Mouse (Mus musculus) kidney, embryonic 16.5 days (tissue): ENCODE measurements at regions not wholly inside any gene's neighbourhood (a gene's known extent, or its start where the extent isn't known, plus 50 kb on each side); places are given as distances from the start of the nearest gene placed in this dataset.

Source experiments
- ATAC-seq: fragments of 200-750 bp; cut with Nextera tagmentation; 2 replicates; pipeline ENCODE4 v1.8.0; 2017; ENCODE audit warnings: moderate TSS enrichment; ENCODE audit not compliant: low FRiP score, low TSS enrichment
- H3K27ac ChIP-seq: fragments of 300-500 bp; sonication (generic); 2 replicates; pipeline ENCODE4 v1.5.1; 2014; ENCODE audit warnings: low read length
- H3K27me3 ChIP-seq: fragments of 300-500 bp; sonication (generic); 2 replicates; pipeline ENCODE4 v1.6.1; 2014; ENCODE audit warnings: low read length, control low read depth, mixed read lengths; ENCODE audit not compliant: insufficient read depth
- H3K36me3 ChIP-seq: fragments of 300-500 bp; sonication (generic); 2 replicates; pipeline ENCODE4 v1.6.1; 2014; ENCODE audit warnings: low read length, control low read depth, mixed read lengths; ENCODE audit not compliant: insufficient read depth
- H3K4me1 ChIP-seq: fragments of 300-500 bp; sonication (generic); 2 replicates; pipeline ENCODE4 v1.6.1; 2014; ENCODE audit warnings: low read length, control low read depth, mixed read lengths; ENCODE audit not compliant: insufficient read depth
- H3K4me2 ChIP-seq: fragments of 300-500 bp; sonication (generic); replicated peaks from 2 replicates; pipeline ENCODE4 v1.6.1; 2014; ENCODE audit warnings: low read depth, low read length
- H3K4me3 ChIP-seq: fragments of 300-500 bp; sonication (generic); 2 replicates; pipeline ENCODE4 v1.5.1; 2014; ENCODE audit warnings: mild to moderate bottlenecking, low read length
- H3K9ac ChIP-seq: fragments of 300-500 bp; sonication (generic); replicated peaks from 2 replicates; pipeline ENCODE4 v1.6.1; 2014; ENCODE audit warnings: low read length
- H3K9me3 ChIP-seq: fragments of 300-500 bp; sonication (generic); 2 replicates; pipeline ENCODE4 v1.6.1; 2016; ENCODE audit warnings: low read length, control low read depth
- WGBS: fragments of 180-500 bp; shearing (Covaris S2); extraction: QIAGEN DNeasy Blood & Tissue Kit; methylation state at CpG from one replicate; pipeline ENCODE4 v1.1.7; 2014; 5-methylcytosine and 5-hydroxymethylcytosine counted together

DNA sequence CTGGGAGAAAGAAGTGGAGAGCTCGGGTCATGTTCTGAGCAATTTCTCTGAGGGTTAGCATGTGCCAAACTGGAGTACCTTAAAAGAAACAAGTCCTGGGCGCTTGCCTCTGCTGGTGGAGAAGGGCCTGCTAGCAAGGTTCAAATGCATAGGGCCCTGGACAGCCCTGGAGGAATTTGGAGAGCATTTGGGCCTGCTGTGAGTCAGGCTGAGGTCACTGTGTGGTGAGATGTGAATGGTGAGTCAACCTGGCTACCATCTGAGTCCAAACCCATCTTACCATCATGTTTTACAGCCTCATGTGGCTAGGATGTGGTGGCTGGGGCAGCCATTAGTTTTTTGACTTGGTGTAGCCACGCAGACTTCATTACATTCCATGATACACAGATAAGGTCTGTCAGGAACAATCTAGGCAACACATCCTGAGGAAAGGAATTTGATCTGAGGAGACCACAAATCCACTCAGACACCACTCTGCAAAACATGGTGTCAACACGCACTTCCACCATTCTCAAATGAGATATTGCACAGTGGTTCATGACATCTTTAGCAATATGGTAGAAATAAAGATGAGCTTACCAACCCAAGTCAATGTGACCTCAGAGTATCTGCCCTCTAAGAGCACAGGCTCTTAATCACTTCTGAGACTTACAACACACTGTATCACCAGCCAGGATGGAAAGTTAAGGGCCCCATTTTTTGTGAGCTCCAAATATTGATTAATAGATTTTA is 83.1 kb downstream of the Thbs2 start:
- no peaks in the 10 kb centered on the region for H3K36me3 ChIP-seq
- no peak overlapping the region for H3K27ac ChIP-seq
- no peak for ATAC-seq
- no peaks in the 10 kb centered on the region for H3K9me3 ChIP-seq
- H3K9ac ChIP-seq = no peak overlapping the region
- no peak overlapping the region for H3K4me3 ChIP-seq
- WGBS = 80% methylated on average over 4 of the region's 4 CpGs
- no peak overlapping the region for H3K4me2 ChIP-seq
- no peaks in the 10 kb centered on the region for H3K4me1 ChIP-seq
- H3K27me3 ChIP-seq = no peaks in the 10 kb centered on the region

DNA sequence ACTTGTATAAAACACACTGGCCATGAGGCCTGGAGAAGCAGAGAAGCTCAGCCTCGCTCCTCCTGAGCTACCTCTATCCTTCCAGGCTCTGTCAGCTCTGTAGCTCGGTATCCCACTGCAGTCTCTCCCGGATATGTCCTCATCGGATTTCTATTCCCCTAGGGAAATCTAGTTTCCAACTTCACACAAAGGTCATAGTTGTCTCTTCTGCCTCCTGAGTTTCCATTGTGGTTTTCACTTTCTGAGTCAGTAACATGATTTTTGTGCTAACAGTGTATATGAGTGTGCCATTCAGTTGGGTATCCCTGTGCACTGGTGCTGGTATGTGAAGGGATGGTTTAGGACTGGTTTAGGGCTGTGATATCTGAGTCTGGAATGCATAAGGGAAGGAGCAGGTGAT is 85.2 kb downstream of the Thbs2 start:
- Histone ChIP-seq H3K27ac (no peak overlapping the region), H3K9me3 (no peaks in the 10 kb centered on the region), H3K4me2 (no peak overlapping the region), H3K9ac (no peak overlapping the region), H3K4me3 (no peak overlapping the region), H3K27me3 (no peaks in the 10 kb centered on the region), H3K4me1 (no peaks in the 10 kb centered on the region), H3K36me3 (no peaks in the 10 kb centered on the region)
- ATAC-seq = no peak
- 79% methylated on average over 4 of the region's 4 CpGs for WGBS

DNA sequence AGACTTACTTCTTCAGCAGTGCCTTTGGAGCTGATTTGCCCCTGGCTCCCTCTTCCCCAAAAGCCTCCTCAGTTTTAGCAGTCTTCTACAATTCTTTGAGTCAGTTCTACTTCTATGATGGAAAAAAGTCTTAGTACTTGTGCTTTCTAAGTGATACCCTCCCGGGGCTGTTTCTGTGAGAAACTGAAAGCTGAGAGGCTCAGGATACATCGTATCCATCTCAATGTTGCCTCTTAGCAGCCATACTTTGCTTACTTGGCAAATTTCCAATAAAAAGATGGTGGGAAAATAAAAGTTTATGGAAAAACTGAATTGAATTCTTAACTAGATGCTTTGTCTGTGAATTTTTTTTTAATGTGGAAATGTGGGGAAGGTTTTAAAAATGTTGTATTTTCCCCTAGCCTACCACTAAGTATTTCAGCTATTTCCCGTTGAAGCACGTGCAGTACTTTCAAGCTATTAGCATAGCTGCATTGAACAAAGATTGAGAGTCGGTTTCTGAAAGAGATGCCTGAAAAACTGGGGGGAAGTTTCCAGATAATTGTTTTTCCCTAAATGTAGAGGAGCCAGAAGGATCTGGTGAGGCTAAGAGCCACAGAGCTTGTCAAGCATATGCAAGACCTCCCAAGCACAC is 87.6 kb downstream of the Thbs2 start:
- H3K9ac ChIP-seq = no peak overlapping the region
- no peaks in the 10 kb centered on the region for H3K4me1 ChIP-seq
- whole genome bisulfite sequencing = 85% methylated on average over 5 of the region's 5 CpGs
- H3K27me3 ChIP-seq = no peaks in the 10 kb centered on the region
- ATAC-seq = no peak
- H3K27ac ChIP-seq = no peak overlapping the region
- H3K4me3 ChIP-seq = no peak overlapping the region
- H3K4me2 ChIP-seq = no peak overlapping the region
- H3K36me3 ChIP-seq = no peaks in the 10 kb centered on the region
- H3K9me3 ChIP-seq = no peaks in the 10 kb centered on the region

DNA sequence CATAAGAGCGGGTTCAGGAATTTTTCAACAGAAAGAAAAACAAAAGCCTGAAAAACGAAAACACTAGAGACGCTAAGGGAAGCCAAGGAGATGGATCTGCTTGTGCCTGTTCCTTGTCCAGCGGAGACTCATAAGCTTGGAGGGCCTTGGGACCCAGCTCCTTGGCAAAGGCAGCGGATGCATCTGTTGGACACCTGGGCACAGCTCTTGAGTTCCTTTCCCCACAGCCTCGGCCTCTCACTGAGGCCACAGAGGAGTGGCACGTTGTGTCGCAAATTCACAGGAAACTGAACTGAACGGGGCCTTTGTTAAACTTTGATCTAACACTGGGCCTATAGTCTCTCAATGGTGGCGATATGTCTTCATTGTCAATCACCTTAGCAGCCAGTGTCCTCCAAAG is 94.4 kb downstream of the Thbs2 start:
- Histone ChIP-seq H3K4me3 (no peak overlapping the region), H3K4me2 (no peak overlapping the region), H3K27me3 (no peaks in the 10 kb centered on the region), H3K9me3 (no peaks in the 10 kb centered on the region), H3K9ac (no peak overlapping the region), H3K36me3 (no peaks in the 10 kb centered on the region), H3K4me1 (no peaks in the 10 kb centered on the region), H3K27ac (no peak overlapping the region)
- no peak for ATAC-seq
- WGBS = 71% methylated on average over 10 of the region's 10 CpGs

DNA sequence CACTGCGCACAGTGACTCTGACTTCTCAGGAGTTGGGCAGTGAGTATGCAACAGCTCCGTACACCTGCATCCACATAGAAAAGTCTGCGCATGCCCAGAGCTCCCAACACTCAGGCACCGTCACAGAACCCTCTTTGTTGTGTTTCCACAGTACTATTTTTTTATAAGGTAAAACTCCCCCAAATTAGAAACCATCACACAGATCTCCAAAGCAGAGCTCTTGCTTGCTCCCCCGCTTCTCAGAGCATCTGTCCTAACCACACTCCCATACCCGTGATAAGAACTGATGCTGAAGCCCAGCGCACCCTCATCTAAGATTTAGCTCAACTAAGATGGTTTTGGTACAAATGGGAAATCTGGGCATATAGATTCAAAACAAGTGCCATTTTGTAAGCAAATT is 97.6 kb downstream of the Thbs2 start:
- no peaks in the 10 kb centered on the region for H3K36me3 ChIP-seq
- no peaks in the 10 kb centered on the region for H3K9me3 ChIP-seq
- H3K4me1 ChIP-seq = no peaks in the 10 kb centered on the region
- no peak overlapping the region for H3K9ac ChIP-seq
- no peak overlapping the region for H3K4me2 ChIP-seq
- no peaks in the 10 kb centered on the region for H3K27me3 ChIP-seq
- WGBS = 92% methylated on average over 7 of the region's 7 CpGs
- ATAC-seq = no peak
- no peak overlapping the region for H3K4me3 ChIP-seq
- H3K27ac ChIP-seq = no peak overlapping the region

DNA sequence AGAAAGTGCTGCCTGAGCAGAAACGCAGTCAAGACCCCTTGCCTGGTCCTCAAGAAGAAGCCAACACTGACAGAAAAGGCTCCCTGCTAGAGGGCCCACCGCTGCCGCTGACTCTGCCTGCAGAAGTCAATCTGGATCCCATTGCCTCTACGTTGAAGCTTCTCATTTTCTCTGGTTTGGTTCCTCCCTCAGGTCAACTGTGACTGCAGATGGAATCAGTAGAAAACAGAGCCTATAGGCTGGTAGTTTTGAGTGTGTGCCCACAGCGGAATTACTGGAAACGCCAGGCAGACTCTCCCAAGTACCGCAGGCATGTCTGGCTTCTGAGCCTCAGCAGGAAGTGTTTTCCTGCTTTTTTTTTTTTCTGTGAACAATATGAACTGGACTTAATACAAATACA is 98.5 kb downstream of the Thbs2 start:
- Histone ChIP-seq H3K27me3 (no peaks in the 10 kb centered on the region), H3K36me3 (no peaks in the 10 kb centered on the region), H3K4me2 (no peak overlapping the region), H3K9ac (no peak overlapping the region), H3K4me3 (no peak overlapping the region), H3K9me3 (no peaks in the 10 kb centered on the region), H3K27ac (no peak overlapping the region), H3K4me1 (no peaks in the 10 kb centered on the region)
- 69% methylated on average over 7 of the region's 7 CpGs for WGBS
- no peak for ATAC-seq

DNA sequence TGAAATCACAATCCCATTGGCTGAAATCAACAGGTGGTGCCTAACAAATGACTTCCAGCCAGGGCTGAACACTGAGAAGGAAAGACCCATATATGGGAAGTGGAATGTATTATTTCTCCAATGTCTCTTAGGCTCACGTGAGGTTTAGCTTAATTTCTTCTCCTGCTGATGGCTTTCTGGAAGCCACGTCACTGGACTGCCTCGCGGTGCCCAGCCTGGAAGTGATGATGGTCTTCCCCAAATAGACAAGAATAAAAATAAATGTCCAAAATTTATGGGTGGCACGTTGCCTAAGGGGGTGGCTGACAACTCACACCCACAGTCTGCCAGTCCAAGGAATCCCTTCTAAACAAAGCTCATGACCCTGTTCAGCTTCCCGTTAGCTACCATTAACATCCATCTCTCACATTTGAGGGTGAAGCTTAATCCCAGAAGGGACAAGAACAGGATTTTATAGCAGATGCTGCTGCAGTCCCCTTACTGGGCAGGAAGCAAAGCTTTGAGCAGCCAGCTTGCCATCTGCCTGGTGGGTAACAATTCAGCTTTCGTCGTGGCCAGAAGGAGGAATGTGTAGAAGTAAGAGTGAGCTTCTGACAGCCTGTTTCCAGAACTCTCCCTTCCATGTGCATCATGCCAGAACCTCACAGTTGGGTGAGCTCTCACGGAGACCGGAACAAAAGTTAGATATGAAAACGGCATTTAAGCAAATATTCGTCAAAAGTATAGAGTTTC is 105.8 kb downstream of the Thbs2 start:
- Histone ChIP-seq H3K27me3 (no peaks in the 10 kb centered on the region), H3K4me3 (no peak overlapping the region), H3K36me3 (no peaks in the 10 kb centered on the region), H3K9ac (no peak overlapping the region), H3K27ac (no peak overlapping the region), H3K9me3 (no peaks in the 10 kb centered on the region), H3K4me1 (no peaks in the 10 kb centered on the region), H3K4me2 (no peak overlapping the region)
- no peak for ATAC-seq
- 80% methylated on average over 12 of the region's 12 CpGs for WGBS

DNA sequence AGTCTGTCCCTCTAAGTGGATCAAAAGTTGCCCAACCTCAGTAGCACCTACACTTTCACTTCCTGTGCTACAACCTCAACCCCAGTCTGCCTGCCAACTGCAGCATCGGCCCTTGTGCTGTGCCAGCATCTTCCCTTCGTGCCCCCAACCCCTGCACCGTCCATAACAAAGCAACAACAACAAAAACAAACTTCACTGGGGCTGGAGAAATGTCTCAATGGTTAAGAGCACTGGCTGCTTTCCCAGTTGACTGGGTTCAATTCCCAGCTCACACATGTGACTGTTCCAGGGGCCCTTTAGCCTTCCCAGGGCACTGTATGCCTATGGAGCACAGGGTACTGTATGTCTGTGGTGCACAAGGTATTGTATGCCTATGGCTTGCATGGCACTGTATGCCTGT is 114.4 kb downstream of the Thbs2 start:
- Histone ChIP-seq H3K27me3 (no peaks in the 10 kb centered on the region), H3K9me3 (no peaks in the 10 kb centered on the region), H3K4me2 (no peak overlapping the region), H3K9ac (no peak overlapping the region), H3K36me3 (no peaks in the 10 kb centered on the region), H3K4me1 (0 out of 2 replicates have a peak, but pooled peaks cover 3% of the 10 kb centered on the region), H3K4me3 (no peak overlapping the region), H3K27ac (no peak overlapping the region)
- 80% methylated on average over 3 of the region's 3 CpGs for WGBS
- no peak for ATAC-seq

DNA sequence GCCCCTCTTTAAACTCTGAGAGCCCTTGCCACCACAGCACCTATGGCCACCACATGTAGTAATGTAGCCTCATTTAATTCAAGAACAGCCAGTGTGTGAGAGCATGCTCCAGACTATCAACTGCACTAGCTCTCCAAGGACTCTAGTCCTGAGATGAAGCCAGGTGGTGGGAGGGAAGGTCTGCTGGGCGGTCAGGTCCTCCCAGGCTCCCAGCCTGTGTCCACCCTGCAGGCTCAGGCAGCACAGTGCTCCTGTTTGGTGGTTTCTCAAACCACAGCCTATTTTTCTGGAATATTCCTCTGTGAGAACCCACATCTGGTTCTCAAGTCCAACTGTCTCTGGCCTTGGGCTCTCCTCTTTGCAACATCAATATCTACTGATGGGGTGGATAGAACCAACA is 115.3 kb downstream of the Thbs2 start:
- H3K36me3 ChIP-seq = no peaks in the 10 kb centered on the region
- H3K27ac ChIP-seq = no peak overlapping the region
- H3K4me2 ChIP-seq = no peak overlapping the region
- WGBS = 76% methylated on average over 1 of the region's 1 CpGs
- no peaks in the 10 kb centered on the region for H3K9me3 ChIP-seq
- no peak for ATAC-seq
- no peak overlapping the region for H3K9ac ChIP-seq
- H3K4me3 ChIP-seq = no peak overlapping the region
- H3K27me3 ChIP-seq = no peaks in the 10 kb centered on the region
- H3K4me1 ChIP-seq = 0 out of 2 replicates have a peak, but pooled peaks cover 3% of the 10 kb centered on the region

DNA sequence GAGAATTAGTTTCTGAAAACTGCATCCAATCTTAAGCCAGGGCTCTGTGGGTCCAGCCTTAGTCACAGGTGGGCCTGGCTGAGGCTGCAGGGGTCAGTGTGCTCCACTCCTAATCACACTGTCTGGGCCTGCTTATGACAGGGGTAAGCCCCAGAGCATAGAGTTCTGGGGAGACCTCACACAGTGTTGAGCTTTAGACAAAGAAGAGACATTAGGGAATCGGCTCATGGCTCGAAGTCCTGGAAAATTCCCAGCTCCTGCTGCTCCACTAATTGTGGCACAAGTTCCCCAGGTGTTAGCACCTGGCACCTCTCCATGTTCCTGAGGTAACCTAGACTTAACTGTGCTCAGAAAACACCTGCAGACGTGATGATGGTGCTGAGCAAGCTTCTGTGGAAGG is 115.8 kb downstream of the Thbs2 start:
- no peak overlapping the region for H3K4me3 ChIP-seq
- WGBS = 81% methylated on average over 3 of the region's 3 CpGs
- ATAC-seq = no peak; the same call in 1 of the 2 replicates

More for the DNA sequence above, 115.8 kb downstream of the Thbs2 start:
- no peaks in the 10 kb centered on the region for H3K9me3 ChIP-seq
- H3K27ac ChIP-seq = no peak overlapping the region
- H3K36me3 ChIP-seq = no peaks in the 10 kb centered on the region
- H3K4me2 ChIP-seq = no peak overlapping the region
- H3K27me3 ChIP-seq = no peaks in the 10 kb centered on the region
- 0 out of 2 replicates have a peak, but pooled peaks cover 3% of the 10 kb centered on the region for H3K4me1 ChIP-seq
- no peak overlapping the region for H3K9ac ChIP-seq
